Mouse (Mus musculus): ENCODE measurements at regions not wholly inside any gene's neighbourhood (a gene's known extent, or its start where the extent isn't known, plus 50 kb on each side); places are given as distances from the start of the nearest gene placed in this dataset.

- DNase-seq (ENCODE audit: low read depth, low spot score) = no peak
These were observed 580.4 kb upstream of the Gm19410 start for GRCm38 (mm10) chr8:35185165-35185564.

DNA sequence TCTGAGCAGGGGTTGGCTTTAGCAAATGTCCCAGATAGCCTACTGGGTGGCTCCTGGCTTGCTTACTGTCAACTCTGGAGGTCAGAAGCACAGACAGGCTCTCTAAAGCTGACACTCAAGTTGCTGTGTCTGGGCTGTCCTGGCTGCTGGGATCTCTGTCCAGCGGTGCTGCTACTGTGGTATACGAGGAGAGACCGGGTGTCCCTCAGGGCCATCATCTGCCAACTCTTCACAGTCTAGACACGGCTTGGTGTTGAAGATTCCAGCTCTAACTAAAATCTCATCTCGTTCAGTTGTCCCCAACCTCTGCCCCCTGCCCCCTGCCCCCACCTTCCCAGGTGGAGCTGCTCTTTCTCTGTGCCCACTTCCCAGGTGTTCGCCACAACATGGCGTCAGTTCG is 577.1 kb upstream of the Gm19410 start:
- no peak for DNase-seq (ENCODE audit: low read depth, low spot score)

GRCm38 (mm10) chr8:35189695-35190094 is 575.9 kb upstream of the Gm19410 start:
- DNase-seq (ENCODE audit: low read depth, low spot score) = no peak

- DNase-seq (ENCODE audit: low read depth, low spot score) = no peak
These were observed 573.1 kb upstream of the Gm19410 start for GRCm38 (mm10) chr8:35192515-35192914.

GRCm38 (mm10) chr8:35193771-35194170 is 571.8 kb upstream of the Gm19410 start:
- no peak for DNase-seq (ENCODE audit: low read depth, low spot score)

GRCm38 (mm10) chr8:35196189-35196588 is 569.4 kb upstream of the Gm19410 start:
- DNase-seq (ENCODE audit: low read depth, low spot score) = no peak

GRCm38 (mm10) chr8:35198766-35199165 is 566.8 kb upstream of the Gm19410 start:
- no peak for DNase-seq (ENCODE audit: low read depth, low spot score)

- DNase-seq (ENCODE audit: low read depth, low spot score) = no peak
These were observed 564.2 kb upstream of the Gm19410 start for GRCm38 (mm10) chr8:35201416-35201815.

DNA sequence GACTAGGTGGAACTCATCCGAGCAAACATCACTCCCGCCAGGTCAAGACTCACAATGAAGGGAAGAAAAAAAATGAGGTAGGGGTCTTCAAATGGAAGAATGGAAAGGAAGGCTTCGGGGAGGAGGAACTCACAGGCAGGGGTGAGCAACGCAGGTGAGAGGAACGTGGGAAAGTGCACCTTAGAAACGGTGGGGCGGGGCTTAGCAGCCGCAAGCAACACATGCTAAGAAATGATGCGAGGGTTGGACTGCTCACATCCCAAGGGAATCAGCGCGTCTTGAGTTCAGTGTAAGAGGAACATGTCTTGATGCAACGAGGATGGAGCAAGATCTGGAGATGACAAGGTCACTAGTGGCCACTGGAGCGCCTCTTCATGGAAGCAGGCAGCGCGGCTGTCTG is 560.6 kb upstream of the Gm19410 start:
- no peak for DNase-seq (ENCODE audit: low read depth, low spot score)

GRCm38 (mm10) chr8:35205536-35205935 is 560.1 kb upstream of the Gm19410 start:
- DNase-seq (ENCODE audit: low read depth, low spot score) = no peak

DNA sequence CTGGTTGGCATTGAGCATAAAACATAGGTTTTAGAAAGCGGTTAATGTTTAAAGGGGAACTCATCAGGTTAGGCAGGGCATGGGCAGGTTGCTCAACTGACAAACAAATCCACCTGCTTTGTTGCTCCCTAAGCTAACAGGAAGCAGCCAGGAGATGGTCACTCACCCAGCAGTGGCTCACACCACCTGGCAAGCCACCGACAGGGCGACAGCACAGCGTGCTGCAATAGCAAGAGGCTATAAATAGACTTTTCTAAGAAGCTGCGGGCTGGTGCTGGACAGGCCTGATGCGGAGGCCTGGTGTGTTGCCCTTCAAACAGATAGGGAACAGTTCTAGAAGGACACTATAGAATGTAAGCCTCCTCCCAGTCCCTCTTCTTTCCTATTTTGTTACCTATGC is 559.3 kb upstream of the Gm19410 start:
- DNase-seq (ENCODE audit: low read depth, low spot score) = no peak

GRCm38 (mm10) chr8:35208357-35208756 is 557.2 kb upstream of the Gm19410 start:
- DNase-seq (ENCODE audit: low read depth, low spot score) = no peak

DNA sequence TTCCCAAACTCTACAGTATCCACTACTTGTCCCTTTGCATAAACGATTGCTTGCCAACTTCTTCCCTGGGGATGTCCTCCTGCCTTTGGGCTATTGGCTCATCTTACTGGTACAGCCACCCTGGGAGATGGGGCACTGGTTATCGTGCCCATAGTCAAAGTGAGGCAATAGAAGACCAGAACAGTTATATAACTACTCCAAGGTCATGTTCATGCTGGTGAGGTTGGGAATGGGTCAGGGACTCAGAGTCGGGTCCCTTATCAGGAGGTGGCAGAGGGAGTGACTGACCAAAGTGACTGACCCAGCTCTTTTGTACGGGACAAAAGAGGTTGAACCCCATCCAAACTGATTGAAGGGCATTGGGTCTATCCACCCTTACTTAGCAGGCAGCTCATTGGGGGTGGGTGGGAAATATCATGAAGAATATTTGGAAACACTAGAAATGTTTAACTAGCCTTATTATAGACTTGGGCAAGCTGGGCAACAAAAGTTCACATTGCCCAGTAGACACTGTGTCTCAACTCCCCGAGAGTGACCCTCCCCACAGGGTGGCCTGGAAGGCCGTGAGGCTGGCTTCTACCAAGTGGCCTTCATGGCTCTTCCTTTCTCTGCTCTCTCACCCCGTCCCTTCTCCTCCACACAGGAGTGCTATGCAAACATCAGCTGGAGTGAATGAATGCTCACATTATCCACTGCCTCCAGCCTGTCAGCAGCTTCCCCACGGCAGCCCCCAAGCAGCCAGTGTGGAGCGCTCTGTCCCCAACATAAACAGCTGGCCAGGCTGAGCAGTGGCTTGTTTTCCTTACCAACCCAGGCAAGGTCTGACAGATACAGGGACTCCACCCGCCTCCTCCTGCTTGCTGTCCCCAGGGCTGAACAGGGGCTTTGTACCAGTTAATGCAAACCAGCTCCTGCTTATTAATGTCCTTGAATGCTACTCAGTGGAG is 553.8 kb upstream of the Gm19410 start:
- DNase-seq (ENCODE audit: low read depth, low spot score) = no peak

DNA sequence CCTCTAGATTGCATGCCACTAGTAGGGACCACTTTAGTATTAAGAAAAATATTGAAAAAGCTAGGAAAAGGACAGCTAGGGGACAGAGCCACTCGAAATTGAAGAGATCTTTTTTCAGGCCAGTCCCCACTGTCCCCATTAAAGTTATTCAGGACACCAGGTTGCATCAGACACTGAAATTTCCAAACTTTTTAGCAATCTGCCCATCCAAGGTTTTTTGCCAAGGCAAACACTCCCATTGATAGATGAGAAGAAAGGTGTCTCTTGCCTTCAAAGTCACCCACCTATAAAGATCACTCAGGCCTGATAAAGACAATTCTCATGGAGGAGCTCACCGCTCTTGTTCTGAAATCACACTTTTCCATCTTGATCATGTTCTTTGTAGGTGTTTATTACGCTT is 552.1 kb upstream of the Gm19410 start:
- DNase-seq (ENCODE audit: low read depth, low spot score) = no peak

DNA sequence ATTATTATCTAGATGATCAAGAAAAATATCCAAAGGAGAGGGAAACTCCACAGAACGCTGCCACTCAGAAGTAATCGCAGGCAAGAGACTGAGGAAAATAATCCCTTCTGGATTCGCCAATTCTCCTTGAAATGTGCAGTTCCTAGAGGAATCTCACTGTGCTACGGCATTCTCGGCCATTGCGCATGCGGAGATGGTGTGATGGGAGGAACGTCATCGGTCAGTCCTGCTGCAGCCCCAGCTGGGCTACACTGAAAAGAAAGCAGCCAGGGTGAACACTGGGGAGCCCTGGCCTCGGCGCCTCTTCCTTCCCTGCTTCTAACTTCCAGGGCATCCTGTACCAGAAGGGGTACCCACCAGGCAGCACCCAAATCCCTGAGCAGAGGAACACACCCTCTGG is 548.0 kb upstream of the Gm19410 start:
- no peak for DNase-seq (ENCODE audit: low read depth, low spot score)

- no peak for DNase-seq (ENCODE audit: low read depth, low spot score)
These were observed 547.3 kb upstream of the Gm19410 start for GRCm38 (mm10) chr8:35218327-35218726.

- no peak for DNase-seq (ENCODE audit: low read depth, low spot score)
These were observed 541.3 kb upstream of the Gm19410 start for GRCm38 (mm10) chr8:35224053-35224924.

- no peak for DNase-seq (ENCODE audit: low read depth, low spot score)
These were observed 540.7 kb upstream of the Gm19410 start for GRCm38 (mm10) chr8:35224925-35225244.

GRCm38 (mm10) chr8:35227079-35227478 is 538.5 kb upstream of the Gm19410 start:
- no peak for DNase-seq (ENCODE audit: low read depth, low spot score)

GRCm38 (mm10) chr8:35228449-35228848 is 537.1 kb upstream of the Gm19410 start:
- no peak for DNase-seq (ENCODE audit: low read depth, low spot score)

DNA sequence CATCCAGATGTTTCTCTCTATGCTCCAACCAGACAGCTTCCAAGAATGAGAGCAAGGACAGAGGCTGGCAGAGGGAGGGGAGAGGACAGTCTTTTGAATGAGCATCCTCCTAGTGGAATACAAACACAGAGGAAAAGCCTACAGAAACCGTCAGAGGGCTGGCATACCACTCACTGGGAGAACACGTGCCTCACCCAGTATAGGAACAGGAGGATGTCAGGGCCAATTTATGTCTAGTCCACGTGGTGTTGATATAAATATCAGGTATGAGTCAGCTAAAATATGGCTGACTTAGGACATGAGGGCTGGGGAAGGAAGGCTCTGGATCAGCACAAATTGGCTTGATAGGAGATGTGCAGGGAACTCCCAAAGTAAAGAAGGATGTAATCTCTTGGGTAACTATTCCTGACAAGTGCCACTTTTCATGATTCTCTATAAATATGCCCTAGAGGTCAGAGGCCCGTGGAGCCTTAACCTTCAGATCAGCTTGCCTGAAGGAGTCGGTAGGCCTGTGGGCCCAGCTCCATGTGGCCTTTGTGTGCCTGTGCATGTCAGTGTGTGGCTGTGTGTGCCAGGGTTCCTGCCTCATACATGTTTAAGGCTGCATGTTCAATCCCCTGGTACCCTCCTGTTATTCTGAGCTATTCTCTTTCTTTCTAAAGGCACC is 531.9 kb upstream of the Gm19410 start:
- DNase-seq (ENCODE audit: low read depth, low spot score) = no peak

DNA sequence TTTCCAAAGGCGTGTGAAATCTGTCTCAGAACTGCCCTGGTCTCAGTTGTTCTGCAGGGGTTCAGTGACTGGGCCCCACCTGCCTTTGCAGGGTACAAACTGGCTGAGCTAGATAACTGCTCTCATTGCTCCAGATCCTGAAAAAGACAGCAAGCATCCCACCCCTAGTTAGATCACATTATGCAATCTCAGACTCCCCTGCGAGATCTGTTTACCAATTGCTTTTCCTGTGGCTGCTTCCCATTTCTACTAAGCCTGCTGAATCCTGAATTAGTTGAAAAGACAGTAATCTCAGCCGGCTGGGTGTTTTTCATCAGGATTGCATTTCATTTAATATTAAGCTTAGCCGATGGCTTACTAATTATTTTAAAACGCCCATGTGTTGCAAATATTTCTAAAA is 531.2 kb upstream of the Gm19410 start:
- DNase-seq (ENCODE audit: low read depth, low spot score) = no peak

Measured in brain, embryonic 18.5 days (tissue).